In the genomic region with DNA sequence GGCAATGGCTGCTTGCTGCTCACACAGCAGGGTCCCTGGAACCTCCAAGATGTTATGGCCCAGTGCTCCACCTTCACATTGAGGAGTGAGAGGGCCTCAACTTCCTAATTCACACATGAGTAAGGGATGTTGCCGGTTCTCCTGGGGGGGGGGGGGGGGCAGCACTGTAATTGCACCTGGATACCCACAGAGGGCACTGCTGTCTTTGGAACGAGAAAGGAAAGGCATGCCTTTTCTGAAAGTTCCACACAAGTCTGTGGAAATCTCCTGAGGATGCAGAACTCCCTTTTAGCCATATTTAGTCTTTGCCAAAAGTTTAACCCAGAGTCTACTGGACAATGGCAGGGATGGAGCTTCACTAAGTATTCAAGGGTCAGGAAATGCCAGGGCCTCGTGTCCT, we compare ENCODE assay signal across 10 mouse cellular contexts. TPM values are rescaled to one million over a fixed set of nuclear protein-coding genes. Genes with fewer than 3 reads are reported as not detected.
DNase-seq lines count a peak whose midpoint lies in the region; ATAC-seq and TF ChIP-seq lines count a peak whose summit lies in the region.
"Had no signal": no experiment of that assay in that cellular context is flagged by ENCODE, and none has a peak within 500 bp of the region (broad histone marks: within the 10 kb centered on the region; RNA-seq: fewer than 3 reads in every experiment).

No protein-coding gene starts in this region.

- no peak for TF ChIP-seq EP300 in CH12.LX (IDR thresholded peaks at IDR 0.05; ENCODE audit: low read length)

- dilution Hi-C loops in CH12.LX (cut with MboI; ENCODE audit: extremely low pct_ligation_motif_present, extremely low pct_unique_long_range_greater_than_20kb, low sequenced_read_pairs) = no loop called here

- no peak overlapping the region for H3K27ac ChIP-seq in kidney, embryonic 15.5 days
- H3K27ac ChIP-seq in CH12.LX (ENCODE audit: insufficient read depth, low read depth) = no peak overlapping the region
- no peak overlapping the region; the same call in 1 of the 2 replicates for H3K27ac ChIP-seq in embryonic facial prominence, embryonic 10.5 days (replicated peaks)

- no peak overlapping the region for H3K4me2 ChIP-seq in kidney, embryonic 15.5 days
- no peak overlapping the region for H3K4me2 ChIP-seq in CH12.LX (ENCODE audit: insufficient read depth, low read depth, poor library complexity, severe bottlenecking)

- TF ChIP-seq RAD21 in CH12.LX (IDR thresholded peaks at IDR 0.05; ENCODE audit: low read depth, low read length) = peak; percentile 62

- H3K9me3 ChIP-seq in kidney, embryonic 15.5 days (replicated peaks) = no peaks in the 10 kb centered on the region
- no peaks in the 10 kb centered on the region for H3K9me3 ChIP-seq in CH12.LX (replicated peaks; ENCODE audit: low read length)
- H3K9me3 ChIP-seq in embryonic facial prominence, embryonic 10.5 days = no peaks in the 10 kb centered on the region

- peaks cover 5% of the 10 kb centered on the region for H3K36me3 ChIP-seq in kidney, embryonic 15.5 days
- H3K36me3 ChIP-seq in CH12.LX (replicated peaks in 1 of 2; ENCODE audit: control insufficient read depth in 1 of 2, insufficient read depth in 1 of 2, low read length in 1 of 2) = peaks cover 0 to 20% of the 10 kb centered on the region in 2 experiments
- H3K36me3 ChIP-seq in embryonic facial prominence, embryonic 10.5 days (replicated peaks) = peaks cover 3% of the 10 kb centered on the region

- no peak overlapping the region for H3K4me3 ChIP-seq in kidney, embryonic 15.5 days (replicated peaks)
- no peak overlapping the region for H3K4me3 ChIP-seq in CH12.LX (replicated peaks in 1 of 3; ENCODE audit: low read depth in 2 of 3, low read length in 2 of 3, poor library complexity in 1 of 3)
- no peak overlapping the region for H3K4me3 ChIP-seq in embryonic facial prominence, embryonic 10.5 days

- in situ Hi-C loops in CH12.LX (cut with MboI; ENCODE audit: low pct_ligation_motif_present, low pct_unique_long_range_greater_than_20kb, low sequenced_read_pairs) = loop anchor here (25.0 kb wide), 2 partner anchors 323 to 473 kb away; a partner anchor contains a TSS

- peak; percentile 28 to 59; a peak in 3 of 4 replicates for TF ChIP-seq CTCF in CH12.LX (conservative IDR thresholded peaks at IDR 0.05 in 1 of 2, IDR thresholded peaks at IDR 0.05 in 1 of 2; ENCODE audit: low read depth in 2 of 2, low read length in 2 of 2)

- TF ChIP-seq POLR2A in CH12.LX (IDR thresholded peaks at IDR 0.05; ENCODE audit: low read depth, low read length) = no peak

- 33% methylated on average over 3 of the region's 3 CpGs for WGBS in kidney, embryonic 15.5 days
- WGBS in embryonic facial prominence, embryonic 10.5 days = 43% methylated on average over 3 of the region's 3 CpGs

- H3K79me2 ChIP-seq in CH12.LX (replicated peaks; ENCODE audit: control insufficient read depth, extremely low read depth, insufficient read depth, poor library complexity, severe bottlenecking) = no peaks in the 10 kb centered on the region

- H3K4me1 ChIP-seq in kidney, embryonic 15.5 days = peaks cover 50% of the 10 kb centered on the region
- peaks cover 0 to 13% of the 10 kb centered on the region in 2 experiments; a peak in 2 of 4 replicates for H3K4me1 ChIP-seq in CH12.LX (ENCODE audit: control insufficient read depth in 1 of 2, insufficient read depth in 2 of 2)
- peaks cover 51% of the 10 kb centered on the region for H3K4me1 ChIP-seq in embryonic facial prominence, embryonic 10.5 days

- H3K9ac ChIP-seq in kidney, embryonic 15.5 days = no peak overlapping the region
- H3K9ac ChIP-seq in CH12.LX (ENCODE audit: insufficient read depth, low read depth) = no peak overlapping the region

- H3K27me3 ChIP-seq in kidney, embryonic 15.5 days = no peaks in the 10 kb centered on the region
- no peaks in the 10 kb centered on the region for H3K27me3 ChIP-seq in CH12.LX (replicated peaks)
- H3K27me3 ChIP-seq in embryonic facial prominence, embryonic 10.5 days (replicated peaks; ENCODE audit: low read depth, poor library complexity, severe bottlenecking) = no peaks in the 10 kb centered on the region

- ATAC-seq in kidney, embryonic 15.5 days (replicated peaks; ENCODE audit: low FRiP score) = no peak

- peak; percentile 54 for DNase-seq in adrenal gland, postnatal 14 days
- DNase-seq in adrenal gland, adult 18-20 months (ENCODE audit: low spot score in 2 of 2) = no peak
- peak; percentile 28 for DNase-seq in kidney, adult 18-20 months
- DNase-seq in CH12.LX (ENCODE audit: extremely low read depth) = no peak
- peak; percentile 59 for DNase-seq in embryonic facial prominence, embryonic 10.5 days (ENCODE audit: low spot score)
- DNase-seq in natural killer cell, adult 2 months (ENCODE audit: low spot score in 2 of 2) = no peak
- no peak for DNase-seq in frontal cortex, postnatal 25 days (ENCODE audit: low spot score in 2 of 2)
- DNase-seq: kidney, postnatal 4 days; right cerebral cortex, postnatal 4 days had no signal

TF ChIP-seq in CH12.LX, 34 proteins besides CTCF, POLR2A, EP300 and RAD21:
- TF ChIP-seq JUND (conservative IDR thresholded peaks at IDR 0.05; ENCODE audit: low read depth, low read length) (no peak), SMC3 (IDR thresholded peaks at IDR 0.05; ENCODE audit: low read depth, low read length) (peak; percentile 44)
TF ChIP-seq in CH12.LX: peak in this region for 1.

RNA-seq across cellular contexts. Expression of a gene that starts 17.2 kb away (rescaled TPM):
- total RNA-seq in adrenal gland, postnatal 14 days (2021) = 41.5 and 44.2 TPM in 2 replicates
- 10 to 100 TPM; 24.9 to 57.9 TPM for total RNA-seq in adrenal gland, adult 18-20 months (2021)
- polyA plus RNA-seq in kidney, embryonic 15.5 days (2015; fragmentation: Nextera tagmentation; extraction: Ambion mirVana) = 25.8 and 26.1 TPM in 2 replicates
- total RNA-seq in CH12.LX (2012; rRNA removed) (not detected in 2 replicates), CH12.LX (2014; rRNA removed) (not detected in 2 replicates)
- 0.19 TPM in 1 of 2 replicates, not detected in the other for polyA plus RNA-seq in CH12.LX (2012; ENCODE audit: insufficient read length, low read depth)
- 11.9 and 13.4 TPM in 2 replicates for polyA plus RNA-seq in embryonic facial prominence, embryonic 10.5 days (2016; fragmentation: Nextera tagmentation; extraction: Ambion mirVana)

Comparison
In these comparisons a context has a peak if more than half of its experiments do, and no peak if none do; other contexts are left out.
1. DNase-seq: peak in adrenal gland, postnatal 14 days (single experiment), kidney, adult 18-20 months (single experiment) and embryonic facial prominence, embryonic 10.5 days (single experiment); none in adrenal gland, adult 18-20 months (0 of 2), CH12.LX (single experiment), natural killer cell, adult 2 months (0 of 2) and frontal cortex, postnatal 25 days (0 of 2).
2. RNA of a gene that starts 17.2 kb away (total RNA-seq): 24.9 to 57.9 TPM in adrenal gland, adult 18-20 months and 41.5 to 44.2 TPM in adrenal gland, postnatal 14 days; not detected in CH12.LX; every median in the first group is over 10 times any median in the second.